Mouse (Mus musculus): ENCODE measurements around the gene Sec16a. TPM values are rescaled to one million over a fixed set of nuclear protein-coding genes. Genes with fewer than 3 reads are reported as not detected.

Sec16a gene
- 53.8 and 75.0 TPM in 2 replicates for polyA plus RNA-seq (2012; rRNA removed; ENCODE audit: low replicate concordance)

DNA sequence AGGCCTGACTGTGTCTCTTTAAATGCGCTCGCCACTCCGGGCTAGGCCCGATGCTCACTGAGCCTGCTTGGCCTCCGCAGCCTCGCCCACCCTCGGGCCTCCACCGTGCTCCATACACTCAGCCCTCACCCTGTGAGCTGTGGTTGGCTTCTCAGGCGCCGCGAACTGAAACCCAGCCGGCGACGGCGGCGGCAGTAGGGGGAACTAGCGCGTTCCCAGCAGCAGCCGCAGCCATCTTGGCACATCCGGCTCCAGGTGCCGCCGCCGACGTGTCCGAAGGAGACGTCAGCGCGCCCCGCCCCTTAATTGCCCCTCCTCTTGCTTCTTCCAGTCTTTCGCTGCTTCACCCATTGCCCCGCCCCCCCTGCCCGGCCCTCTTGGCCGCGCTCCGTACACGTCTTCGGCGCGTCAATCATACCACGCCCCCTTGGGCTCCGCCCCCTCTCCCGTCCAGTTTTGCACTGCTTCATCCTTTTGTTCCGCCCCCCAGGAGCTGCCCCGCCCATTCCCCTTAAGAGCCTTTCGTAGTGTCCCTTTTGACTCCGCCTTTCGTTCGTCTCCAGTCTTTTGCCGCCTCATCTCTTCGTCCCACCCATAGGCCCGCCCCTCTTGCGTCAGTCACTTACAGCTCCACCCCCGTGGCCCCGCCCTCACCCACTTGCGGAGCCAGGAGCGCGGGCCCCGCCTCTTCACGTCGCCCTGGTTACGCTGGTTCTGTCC is at the start of gene Sec16a:
Gene Sec16a (minus strand): TSS at position 271 of the 720 bp plus-strand sequence.

DNA sequence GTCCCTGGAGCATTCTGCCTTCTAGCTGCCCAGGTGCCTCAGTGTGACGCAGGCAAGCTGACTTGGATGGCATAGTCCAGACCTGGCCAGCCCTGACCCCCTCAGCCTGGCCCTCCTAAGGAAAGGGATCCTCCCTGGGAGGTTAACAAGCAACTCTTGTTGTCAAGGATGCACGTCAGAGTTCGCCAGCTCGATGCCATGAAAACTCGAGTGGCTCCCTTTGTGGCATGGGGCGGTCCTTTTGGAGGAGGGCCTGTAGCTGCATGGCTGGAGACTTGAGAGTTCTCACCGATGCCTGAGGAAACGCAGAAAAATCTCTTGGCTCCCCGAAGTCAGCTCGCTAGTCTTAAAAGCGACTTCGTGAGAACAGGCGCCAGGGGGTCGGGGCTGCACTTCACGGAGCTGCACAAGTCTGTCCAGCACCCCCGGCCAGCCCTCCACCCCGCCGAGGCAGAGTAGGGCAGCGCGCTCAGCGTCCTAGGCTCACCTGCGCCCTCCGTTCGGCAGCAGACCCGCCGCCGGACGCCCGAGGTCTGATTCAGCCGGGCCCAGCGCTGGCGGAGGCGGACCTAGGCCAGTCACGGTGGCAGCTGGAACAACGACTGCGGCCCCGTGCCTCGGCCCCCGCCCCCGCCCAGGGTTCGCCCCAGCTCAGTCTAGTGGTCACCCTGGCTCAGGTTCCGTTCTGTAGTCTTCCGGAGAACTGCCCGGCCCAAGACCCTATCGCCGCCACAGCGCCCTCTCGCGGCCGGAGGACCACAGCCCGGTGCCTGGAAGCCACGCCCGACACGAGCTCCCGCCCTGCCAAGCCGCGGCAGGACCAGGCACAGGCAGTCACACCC is 36.3 kb downstream of the Sec16a start, which contains the start of gene Inpp5e:
Gene Inpp5e (minus strand): TSS at position 689 of the 842 bp plus-strand sequence.

GRCm38 (mm10) chr2:26389154-26389690 is 55.8 kb downstream of the Sec16a start, which contains the start of the genes Entr1 and Pmpca:
Gene Entr1 (minus strand): TSS chr2:26389316.
Gene Pmpca (plus strand): TSS chr2:26389339.

GRCm38 (mm10) chr2:26380131-26380771 is 64.8 kb downstream of the Sec16a start, which contains the start of gene Snapc4:
Gene Snapc4 (minus strand): TSS chr2:26380653.

DNA sequence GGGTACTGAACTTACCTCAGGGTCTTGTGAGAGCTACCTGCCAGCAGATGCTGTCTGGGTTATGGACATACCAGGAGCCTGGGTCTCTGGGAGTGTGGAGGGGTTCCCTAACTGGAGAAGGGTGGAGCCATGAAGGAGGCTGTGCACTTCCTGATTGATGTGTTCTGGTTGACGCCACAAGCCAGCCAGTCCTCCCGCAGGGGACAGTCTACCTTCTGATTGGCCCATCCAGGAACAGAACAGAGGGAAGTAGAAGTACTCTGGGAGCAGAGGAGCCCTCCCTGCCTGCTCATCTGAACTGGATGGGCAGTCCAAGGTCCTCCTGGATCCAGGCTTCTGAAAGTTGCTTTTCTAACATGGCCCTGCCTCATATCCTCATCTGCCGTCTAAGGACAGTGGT is 84.2 kb downstream of the Sec16a start, which contains the start of gene Card9:
Gene Card9 (minus strand): TSS at position 147 of the 400 bp plus-strand sequence.

Other genes starting within 250 kb of the Sec16a start
- 0.05 TPM in 1 of 2 replicates, not detected in the other for gene Lhx3, start 236.9 kb downstream of the Sec16a start, polyA plus RNA-seq (2012; rRNA removed; ENCODE audit: low replicate concordance)
- gene Qsox2, start 207.7 kb downstream of the Sec16a start, polyA plus RNA-seq (2012; rRNA removed; ENCODE audit: low replicate concordance) = 8.1 and 9.7 TPM in 2 replicates
- 0.17 and 0.49 TPM in 2 replicates for gene Ccdc187, start 150.7 kb downstream of the Sec16a start, polyA plus RNA-seq (2012; rRNA removed; ENCODE audit: low replicate concordance)
- gene Gpsm1, start 129.7 kb downstream of the Sec16a start, polyA plus RNA-seq (2012; rRNA removed; ENCODE audit: low replicate concordance) = 8.5 and 9.0 TPM in 2 replicates
- 20.7 and 26.3 TPM in 2 replicates for gene Dnlz, start 93.1 kb downstream of the Sec16a start, polyA plus RNA-seq (2012; rRNA removed; ENCODE audit: low replicate concordance)
- gene Card9, start 84.3 kb downstream of the Sec16a start, polyA plus RNA-seq (2012; rRNA removed; ENCODE audit: low replicate concordance) = 2.8 and 3.7 TPM in 2 replicates
- 19.9 and 28.1 TPM in 2 replicates for gene Snapc4, start 64.6 kb downstream of the Sec16a start, polyA plus RNA-seq (2012; rRNA removed; ENCODE audit: low replicate concordance)
- 46.8 and 50.7 TPM in 2 replicates for gene Entr1, start 55.9 kb downstream of the Sec16a start, polyA plus RNA-seq (2012; rRNA removed; ENCODE audit: low replicate concordance)
- 11.9 and 37.6 TPM in 2 replicates for gene Pmpca, start 55.9 kb downstream of the Sec16a start, polyA plus RNA-seq (2012; rRNA removed; ENCODE audit: low replicate concordance)
- 11.2 and 15.5 TPM in 2 replicates for gene Inpp5e, start 36.0 kb downstream of the Sec16a start, polyA plus RNA-seq (2012; rRNA removed; ENCODE audit: low replicate concordance)
- 10.2 and 14.7 TPM in 2 replicates for gene Notch1, start 71.4 kb upstream of the Sec16a start, polyA plus RNA-seq (2012; rRNA removed; ENCODE audit: low replicate concordance)
- gene Egfl7, start 134.8 kb upstream of the Sec16a start, polyA plus RNA-seq (2012; rRNA removed; ENCODE audit: low replicate concordance) = 110 and 122 TPM in 2 replicates
- gene Gm20532, start 141.4 kb upstream of the Sec16a start, polyA plus RNA-seq (2012; rRNA removed; ENCODE audit: low replicate concordance) = not detected in 2 replicates
- gene Agpat2, start 159.2 kb upstream of the Sec16a start, polyA plus RNA-seq (2012; rRNA removed; ENCODE audit: low replicate concordance) = 242 and 435 TPM in 2 replicates
- gene Fam69b, start 183.2 kb upstream of the Sec16a start, polyA plus RNA-seq (2012; rRNA removed; ENCODE audit: low replicate concordance) = 5.5 and 9.1 TPM in 2 replicates
- gene Lcn4, start 226.1 kb upstream of the Sec16a start, polyA plus RNA-seq (2012; rRNA removed; ENCODE audit: low replicate concordance) = not detected in 2 replicates